Mouse (Mus musculus) adrenal gland, adult (tissue): ENCODE data around the gene Krt77.

Experiments used
- DNase-seq, 2 experiments: peaks; one replicate each; pipeline ENCODE4 v3.0.0; 2022 to 2023; ENCODE audit warnings: low spot score in 1 of 2; ENCODE audit not compliant: inconsistent age in 2 of 2

The Krt77 gene

DNA sequence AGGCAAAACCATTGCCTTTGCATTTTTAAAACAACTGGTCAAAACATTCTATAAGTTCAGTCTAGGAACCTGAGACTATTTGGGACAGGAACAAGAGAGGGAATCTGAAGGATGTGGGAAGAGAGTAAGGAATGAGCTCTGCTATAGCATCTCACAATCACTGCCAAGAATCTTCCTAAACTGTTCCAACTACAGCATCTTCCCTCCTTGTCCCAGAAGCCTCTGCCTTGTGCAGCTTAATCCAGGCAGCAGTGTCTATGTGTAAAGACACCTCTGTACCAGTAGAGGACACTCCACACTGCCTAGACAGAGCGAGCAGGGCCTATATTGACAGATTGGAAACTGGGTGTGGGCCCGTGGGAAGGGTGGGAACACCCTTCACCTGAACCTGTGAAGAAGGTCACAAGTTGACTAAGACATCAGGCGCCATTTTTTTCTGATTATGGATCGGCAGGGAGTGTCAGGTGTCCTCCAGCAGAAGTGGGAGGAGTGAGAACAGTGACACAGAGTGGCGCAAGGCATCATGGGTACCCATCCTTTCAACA, 34.6 kb downstream of the Krt77 start:
- no peak for DNase-seq

DNA sequence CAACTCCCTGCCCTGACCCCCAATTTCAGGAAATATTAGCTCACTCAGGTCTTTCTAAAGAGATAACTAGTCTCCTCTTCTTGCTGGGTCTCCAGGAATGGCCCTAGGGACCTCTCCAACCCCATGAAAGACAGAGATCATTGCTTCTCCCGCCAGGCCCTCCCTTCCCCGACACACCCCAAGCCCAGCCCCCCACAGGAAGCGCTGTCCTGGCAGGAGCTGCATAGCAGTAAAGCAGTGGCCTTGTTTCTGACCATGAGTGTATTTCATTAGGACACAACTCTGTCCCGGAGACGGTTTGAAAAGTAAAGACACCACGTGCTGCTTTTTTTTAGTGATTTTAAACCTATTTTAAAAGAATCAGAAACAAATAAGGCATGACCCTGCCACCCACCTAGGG, 36.4 kb downstream of the Krt77 start:
- peak; percentile 40 to 84 for DNase-seq

DNA sequence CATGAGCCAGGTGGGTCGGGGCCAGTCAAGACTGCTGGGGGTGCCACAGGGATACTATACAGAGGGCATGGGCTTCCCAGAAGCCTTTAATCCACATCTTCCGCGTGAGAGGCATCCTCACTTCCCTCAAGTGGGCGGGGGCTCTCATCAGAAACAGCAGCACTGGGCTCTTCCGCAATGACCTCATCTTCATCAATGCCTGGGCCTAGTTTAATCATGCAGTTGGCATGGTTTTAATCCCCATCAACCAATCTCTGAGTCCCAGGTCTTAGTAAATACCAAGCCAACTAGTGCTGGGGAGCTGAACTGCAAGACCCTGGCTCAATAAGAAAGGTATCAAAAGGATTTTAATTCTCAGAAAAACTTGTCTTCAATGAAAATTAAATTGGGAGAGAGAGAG, 40.1 kb downstream of the Krt77 start:
- no peak for DNase-seq

DNA sequence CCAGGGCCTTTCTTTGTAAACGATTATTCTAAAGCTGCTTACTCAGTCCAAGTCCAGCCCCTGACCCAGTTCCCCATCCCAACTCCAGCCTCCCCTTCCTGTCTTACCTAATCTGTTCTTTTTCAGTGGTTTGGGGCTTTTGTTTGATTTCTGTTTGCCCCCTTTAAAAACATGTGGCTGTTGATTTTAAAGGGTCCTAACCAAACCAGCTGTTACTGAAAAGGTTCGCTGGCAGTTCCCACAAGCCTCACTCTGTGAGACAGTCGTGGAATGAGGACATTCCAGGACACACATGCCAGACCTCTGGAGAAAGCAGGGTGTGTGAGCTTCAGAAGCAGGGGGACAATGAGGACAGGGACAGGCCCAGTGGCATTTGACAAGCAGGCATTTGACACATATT, 47.7 kb downstream of the Krt77 start:
- DNase-seq = peak in 1 of 2 experiments; percentile 48

DNA sequence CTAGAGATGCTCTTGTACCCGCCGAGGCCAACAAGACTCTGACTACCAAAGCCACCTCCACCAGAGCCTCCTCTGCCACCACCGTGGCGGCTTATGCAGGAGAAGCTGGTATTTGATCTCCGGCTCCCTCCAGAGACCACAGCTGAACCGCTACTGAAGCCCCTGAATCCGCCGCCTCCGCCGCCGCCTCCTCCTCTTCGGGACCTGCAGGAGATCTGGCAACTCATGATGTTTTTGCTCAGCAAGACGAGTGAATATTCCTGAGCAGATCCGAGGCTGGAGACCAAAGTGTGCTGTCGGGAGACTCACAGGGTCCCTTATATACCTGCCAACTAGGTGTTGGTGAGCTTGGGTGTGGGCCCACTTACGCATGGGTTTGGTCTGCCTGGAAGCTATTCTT, 51.6 kb downstream of the Krt77 start, which contains the start of gene Krt2:
TSS of gene Krt2 (minus strand) at position 295 of the 400 bp plus-strand sequence.
- DNase-seq = no peak
